Mouse (Mus musculus): ENCODE measurements around the gene Vgll4. TPM values are rescaled to one million over a fixed set of nuclear protein-coding genes. Genes with fewer than 3 reads are reported as not detected.

Gene Vgll4
- polyA plus RNA-seq, 1 experiment from 2014 or later: 111 TPM

GRCm38 (mm10) chr6:114856501-114856900 lies 113.3 kb downstream of the Vgll4 start:
- peaks cover 17% of the 10 kb centered on the region; the same call in 1 of the 2 replicates for H3K4me1 ChIP-seq (ENCODE audit: insufficient read depth)
- H3K9me3 ChIP-seq (ENCODE audit: low read depth, low read length): no peaks in the 10 kb centered on the region
- peaks cover 30% of the 10 kb centered on the region for H3K36me3 ChIP-seq (ENCODE audit: insufficient read depth)
- no peak for ATAC-seq (ENCODE audit: insufficient read depth)
- no peak overlapping the region for H3K4me2 ChIP-seq
- no peak for TF ChIP-seq CTCF (IDR thresholded peaks at IDR 0.05; ENCODE audit: low read depth)
- H3K9ac ChIP-seq: no peak overlapping the region
- WGBS: 51% methylated on average over 4 of the region's 4 CpGs
- H3K4me3 ChIP-seq (ENCODE audit: low read depth, low read length): no peak overlapping the region
- DNase-seq: no peak
- no peaks in the 10 kb centered on the region for H3K27me3 ChIP-seq (ENCODE audit: insufficient read depth, low read length)
- H3K27ac ChIP-seq (ENCODE audit: low read depth): no peak overlapping the region

DNA sequence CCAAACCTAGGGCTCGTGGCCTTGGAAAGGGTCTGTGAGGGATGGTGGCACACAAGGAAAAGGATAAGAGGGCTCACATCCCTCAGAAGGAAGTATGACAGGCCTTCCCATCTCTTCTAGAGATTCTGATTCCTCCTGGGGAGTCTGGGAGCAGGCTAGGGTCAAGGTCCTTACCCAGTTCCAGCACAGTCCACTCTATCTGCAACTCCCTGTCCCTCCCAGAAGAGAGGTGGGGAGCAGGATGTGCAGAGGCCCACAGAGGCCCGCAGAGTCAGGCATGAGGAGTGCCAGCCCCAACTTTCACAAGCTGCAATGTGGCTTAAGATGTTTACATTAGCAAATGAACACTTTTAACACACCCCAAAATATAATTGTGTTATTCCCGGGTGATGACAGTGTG lies 114.2 kb downstream of the Vgll4 start:
- ATAC-seq (ENCODE audit: insufficient read depth) (no peak), DNase-seq (no peak)
- Histone ChIP-seq H3K9ac (no peak overlapping the region), H3K4me1 (ENCODE audit: insufficient read depth) (peaks cover 23% of the 10 kb centered on the region; the same call in 1 of the 2 replicates), H3K4me2 (no peak overlapping the region), H3K27me3 (ENCODE audit: insufficient read depth, low read length) (no peaks in the 10 kb centered on the region), H3K9me3 (ENCODE audit: low read depth, low read length) (no peaks in the 10 kb centered on the region), H3K4me3 (ENCODE audit: low read depth, low read length) (no peak overlapping the region), H3K27ac (ENCODE audit: low read depth) (no peak overlapping the region), H3K36me3 (ENCODE audit: insufficient read depth) (peaks cover 21% of the 10 kb centered on the region)
- no peak for TF ChIP-seq CTCF (IDR thresholded peaks at IDR 0.05; ENCODE audit: low read depth)
- 24% methylated on average over 3 of the region's 3 CpGs for WGBS

- 33% methylated on average over 2 of the region's 2 CpGs for WGBS
- no peak overlapping the region for H3K4me3 ChIP-seq (ENCODE audit: low read depth, low read length)
- no peak overlapping the region for H3K9ac ChIP-seq
- H3K4me2 ChIP-seq: no peak overlapping the region
- H3K27ac ChIP-seq (ENCODE audit: low read depth): 0 out of 2 replicates have a peak overlapping the region, but pooled peaks have one; percentile 43
- H3K4me1 ChIP-seq (ENCODE audit: insufficient read depth): peaks cover 28% of the 10 kb centered on the region
- peaks cover 8% of the 10 kb centered on the region for H3K36me3 ChIP-seq (ENCODE audit: insufficient read depth)
- no peak for TF ChIP-seq CTCF (IDR thresholded peaks at IDR 0.05; ENCODE audit: low read depth)
- DNase-seq (no peak), ATAC-seq (ENCODE audit: insufficient read depth) (peak; percentile 23; the same call in 1 of the 2 replicates)
- no peaks in the 10 kb centered on the region for H3K27me3 ChIP-seq (ENCODE audit: insufficient read depth, low read length)
- no peaks in the 10 kb centered on the region for H3K9me3 ChIP-seq (ENCODE audit: low read depth, low read length)
Observed at GRCm38 (mm10) chr6:114854368-114854767, 115.4 kb downstream of the Vgll4 start.

GRCm38 (mm10) chr6:114852739-114853138 lies 117.1 kb downstream of the Vgll4 start:
- Histone ChIP-seq H3K9ac (no peak overlapping the region), H3K36me3 (ENCODE audit: insufficient read depth) (no peaks in the 10 kb centered on the region), H3K4me2 (no peak overlapping the region), H3K9me3 (ENCODE audit: low read depth, low read length) (no peaks in the 10 kb centered on the region), H3K27me3 (ENCODE audit: insufficient read depth, low read length) (no peaks in the 10 kb centered on the region), H3K27ac (ENCODE audit: low read depth) (no peak overlapping the region), H3K4me3 (ENCODE audit: low read depth, low read length) (no peak overlapping the region), H3K4me1 (ENCODE audit: insufficient read depth) (peaks cover 34% of the 10 kb centered on the region)
- DNase-seq: no peak
- ATAC-seq (ENCODE audit: insufficient read depth): no peak
- TF ChIP-seq CTCF (IDR thresholded peaks at IDR 0.05; ENCODE audit: low read depth): no peak
- WGBS: 63% methylated on average over 3 of the region's 3 CpGs

- DNase-seq: no peak
- WGBS: 44% methylated on average over 7 of the region's 7 CpGs
- H3K27ac ChIP-seq (ENCODE audit: low read depth): no peak overlapping the region
- H3K4me3 ChIP-seq (ENCODE audit: low read depth, low read length): no peak overlapping the region
- H3K4me2 ChIP-seq: no peak overlapping the region
- no peaks in the 10 kb centered on the region for H3K27me3 ChIP-seq (ENCODE audit: insufficient read depth, low read length)
- no peak overlapping the region for H3K9ac ChIP-seq
- peaks cover 34% of the 10 kb centered on the region for H3K4me1 ChIP-seq (ENCODE audit: insufficient read depth)
- H3K9me3 ChIP-seq (ENCODE audit: low read depth, low read length): no peaks in the 10 kb centered on the region
- H3K36me3 ChIP-seq (ENCODE audit: insufficient read depth): no peaks in the 10 kb centered on the region
- TF ChIP-seq CTCF (IDR thresholded peaks at IDR 0.05; ENCODE audit: low read depth): no peak
- ATAC-seq (ENCODE audit: insufficient read depth): no peak
Observed at GRCm38 (mm10) chr6:114851688-114852087, 118.1 kb downstream of the Vgll4 start.

- no peak for ATAC-seq (ENCODE audit: insufficient read depth)
- Histone ChIP-seq H3K4me1 (ENCODE audit: insufficient read depth) (peaks cover 20% of the 10 kb centered on the region), H3K9ac (no peak overlapping the region), H3K4me3 (ENCODE audit: low read depth, low read length) (no peak overlapping the region), H3K27ac (ENCODE audit: low read depth) (peak overlapping the region; percentile 60; the same call in 1 of the 2 replicates), H3K36me3 (ENCODE audit: insufficient read depth) (no peaks in the 10 kb centered on the region), H3K9me3 (ENCODE audit: low read depth, low read length) (no peaks in the 10 kb centered on the region), H3K27me3 (ENCODE audit: insufficient read depth, low read length) (no peaks in the 10 kb centered on the region), H3K4me2 (no peak overlapping the region)
- no peak for TF ChIP-seq CTCF (IDR thresholded peaks at IDR 0.05; ENCODE audit: low read depth)
- 81% methylated on average over 8 of the region's 8 CpGs for WGBS
- DNase-seq: no peak
Observed at GRCm38 (mm10) chr6:114849787-114850186, 120.0 kb downstream of the Vgll4 start.

DNA sequence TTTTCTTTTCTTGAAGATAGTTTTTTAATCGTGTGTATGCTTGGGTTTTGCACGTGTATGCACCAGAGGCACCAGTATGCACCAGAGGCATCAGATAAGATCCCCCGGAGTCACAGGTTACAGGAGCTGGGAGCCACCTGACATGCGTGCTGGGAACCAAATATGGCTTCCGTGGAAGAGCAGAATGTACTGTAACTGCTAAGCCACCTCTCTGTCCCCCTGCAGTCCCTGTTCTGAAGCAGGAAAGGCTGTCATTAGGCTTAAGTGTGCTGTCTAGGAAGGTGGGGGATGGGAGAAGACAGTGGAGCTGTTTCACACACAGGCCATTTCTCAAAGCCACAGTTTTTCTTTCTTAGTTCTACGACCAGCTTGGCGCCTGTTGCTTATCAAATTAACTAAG lies 121.0 kb downstream of the Vgll4 start:
- Histone ChIP-seq H3K4me2 (no peak overlapping the region), H3K4me3 (ENCODE audit: low read depth, low read length) (no peak overlapping the region), H3K36me3 (ENCODE audit: insufficient read depth) (no peaks in the 10 kb centered on the region), H3K9ac (no peak overlapping the region), H3K27me3 (ENCODE audit: insufficient read depth, low read length) (no peaks in the 10 kb centered on the region), H3K9me3 (ENCODE audit: low read depth, low read length) (no peaks in the 10 kb centered on the region), H3K27ac (ENCODE audit: low read depth) (no peak overlapping the region; the same call in 1 of the 2 replicates), H3K4me1 (ENCODE audit: insufficient read depth) (peaks cover 20% of the 10 kb centered on the region)
- TF ChIP-seq CTCF (IDR thresholded peaks at IDR 0.05; ENCODE audit: low read depth): no peak
- DNase-seq (peak; percentile 77), ATAC-seq (ENCODE audit: insufficient read depth) (peak; percentile 53; the same call in 1 of the 2 replicates)
- WGBS: 30% methylated on average over 7 of the region's 7 CpGs
